Mouse (Mus musculus): ENCODE measurements at regions not wholly inside any gene's neighbourhood (a gene's known extent, or its start where the extent isn't known, plus 50 kb on each side); places are given as distances from the start of the nearest gene placed in this dataset.

DNA sequence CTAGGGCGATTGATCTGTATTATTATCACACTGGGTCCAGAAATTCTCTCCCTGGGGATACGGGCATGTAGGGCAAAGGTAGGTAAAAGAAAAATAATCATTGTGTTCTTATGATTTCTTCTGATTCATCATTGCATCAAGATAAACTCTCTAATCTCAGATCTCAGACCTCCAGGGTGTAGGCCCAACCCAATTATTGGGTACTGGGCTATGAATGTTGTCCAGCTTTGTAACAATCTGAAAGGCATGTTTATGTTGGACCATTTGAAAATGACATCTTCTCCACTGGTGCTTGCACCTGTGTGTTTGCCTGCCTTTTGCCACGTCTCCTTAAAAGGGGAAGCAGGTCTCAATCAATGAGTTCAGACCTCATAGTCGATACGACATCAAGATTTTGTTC is 95.4 kb upstream of the Egr2 start:
- DNase-seq = no peak

GRCm38 (mm10) chr10:67441243-67441642 is 94.0 kb upstream of the Egr2 start:
- DNase-seq = no peak

DNA sequence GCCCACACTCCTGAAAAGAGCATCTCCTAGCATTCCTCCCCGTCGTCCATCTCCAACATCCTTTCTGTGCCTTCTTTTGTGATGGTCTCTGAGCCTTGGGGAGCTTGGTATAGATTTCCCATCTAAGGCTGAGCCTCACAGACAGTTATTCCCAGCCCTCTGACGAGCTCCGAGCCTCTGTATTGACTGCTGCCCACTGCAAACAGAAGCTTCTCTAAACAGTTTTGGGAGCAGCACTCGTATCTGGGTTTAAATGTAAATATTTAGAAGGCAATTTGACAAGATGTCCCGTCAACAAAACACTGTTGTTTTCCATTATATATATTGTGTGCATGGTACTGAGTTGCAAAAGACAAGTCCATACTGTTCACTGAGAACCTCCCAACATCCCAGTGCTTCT is 86.4 kb upstream of the Egr2 start:
- DNase-seq = no peak

GRCm38 (mm10) chr10:67454149-67454548 is 81.1 kb upstream of the Egr2 start:
- DNase-seq = no peak

- DNase-seq = no peak
Observed at GRCm38 (mm10) chr10:67458447-67459272, 76.6 kb upstream of the Egr2 start.

DNA sequence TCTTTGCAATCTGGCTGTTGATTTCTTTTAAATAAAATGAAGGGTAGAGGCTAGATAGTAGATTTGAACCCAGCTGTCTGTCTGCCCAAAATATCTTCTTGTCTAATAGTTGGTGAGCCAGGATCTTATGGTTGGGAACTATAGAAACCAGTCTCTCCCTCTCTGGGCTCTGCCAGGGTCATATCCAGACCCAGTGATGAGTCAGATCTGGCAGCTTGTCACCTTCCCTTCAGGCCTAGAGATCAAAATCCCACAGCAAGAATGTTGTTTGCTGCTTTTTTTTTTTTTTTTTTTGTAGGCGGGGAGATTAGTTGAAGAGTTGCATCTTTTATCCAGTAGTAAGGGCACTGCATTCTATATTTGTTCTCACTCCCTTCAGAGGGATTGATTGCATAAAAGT is 74.0 kb upstream of the Egr2 start:
- DNase-seq = no peak

DNA sequence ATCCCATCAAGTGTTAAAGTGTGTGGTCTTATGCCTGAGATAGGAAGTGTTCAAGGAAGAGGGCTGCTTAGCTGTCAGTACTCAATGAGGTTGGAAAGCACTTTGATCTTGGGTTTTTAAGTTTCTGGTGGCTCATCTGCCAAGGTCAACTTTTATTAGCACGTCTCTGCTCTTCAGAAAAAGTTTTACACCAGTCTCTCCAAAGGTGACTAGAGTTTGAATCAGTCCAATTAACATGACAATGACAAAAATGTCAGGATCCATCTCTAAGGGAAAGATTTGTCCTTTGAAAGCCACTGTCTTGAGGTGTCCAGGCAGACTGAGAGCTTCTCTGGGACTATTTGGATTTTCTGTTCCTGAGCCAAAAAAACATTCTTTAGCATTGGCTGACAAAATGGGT is 73.4 kb upstream of the Egr2 start:
- DNase-seq = no peak

- no peak for DNase-seq
Observed at GRCm38 (mm10) chr10:67468724-67469123, 66.6 kb upstream of the Egr2 start.

GRCm38 (mm10) chr10:67473016-67473415 is 62.3 kb upstream of the Egr2 start:
- no peak for DNase-seq

DNA sequence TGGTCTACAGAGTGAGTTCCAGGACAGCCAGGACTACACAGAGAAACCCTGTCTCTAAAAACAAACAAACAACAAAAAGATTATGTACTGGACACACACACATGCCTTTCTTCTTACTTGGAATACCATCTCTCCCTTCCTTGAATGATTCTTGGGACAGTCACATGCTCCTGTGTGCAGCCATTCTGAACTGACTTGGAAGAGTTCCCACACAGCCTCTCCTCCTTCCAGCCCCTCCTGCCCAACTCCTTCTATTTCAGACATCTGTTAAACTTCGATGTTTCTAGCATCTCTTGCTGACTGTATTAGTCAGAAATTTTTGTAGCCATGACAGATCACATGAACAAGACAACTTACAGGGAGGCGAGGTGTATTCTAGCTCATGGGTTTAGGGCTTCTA is 60.9 kb upstream of the Egr2 start:
- no peak for DNase-seq

DNA sequence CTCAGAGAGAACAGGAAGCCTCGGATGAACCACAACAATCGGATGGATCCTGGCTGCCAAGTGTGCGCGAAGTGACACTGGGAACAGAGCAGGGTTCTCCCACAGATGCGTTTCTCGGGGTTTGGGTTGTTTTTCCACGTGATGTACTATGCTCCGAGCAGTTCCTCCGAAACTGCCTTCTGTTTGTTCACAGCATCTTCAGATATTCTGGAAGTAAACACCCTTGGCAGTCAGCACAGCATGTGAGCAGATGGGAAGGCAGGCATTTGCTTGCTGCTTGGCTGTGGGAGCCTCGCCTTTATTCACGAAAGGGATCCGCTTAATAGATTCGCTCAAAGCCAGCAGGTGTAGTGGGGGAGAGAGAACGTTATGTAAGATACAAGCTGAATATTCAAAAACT is 53.0 kb upstream of the Egr2 start:
- DNase-seq = peak; percentile 55 to 59

- DNase-seq = no peak
Observed at GRCm38 (mm10) chr10:67483371-67483770, 51.9 kb upstream of the Egr2 start.

GRCm38 (mm10) chr10:67484091-67484745 is 51.1 kb upstream of the Egr2 start:
- DNase-seq = no peak
